Mouse (Mus musculus): ENCODE measurements around the gene Pdxdc1. TPM values are rescaled to one million over a fixed set of nuclear protein-coding genes. Genes with fewer than 3 reads are reported as not detected.
A peak's percentile ranks its signal among the peaks of the same experiment; 100 is the strongest.

Gene Pdxdc1
- polyA plus RNA-seq, 1 experiment from 2014 or later: 25.2 TPM

DNA sequence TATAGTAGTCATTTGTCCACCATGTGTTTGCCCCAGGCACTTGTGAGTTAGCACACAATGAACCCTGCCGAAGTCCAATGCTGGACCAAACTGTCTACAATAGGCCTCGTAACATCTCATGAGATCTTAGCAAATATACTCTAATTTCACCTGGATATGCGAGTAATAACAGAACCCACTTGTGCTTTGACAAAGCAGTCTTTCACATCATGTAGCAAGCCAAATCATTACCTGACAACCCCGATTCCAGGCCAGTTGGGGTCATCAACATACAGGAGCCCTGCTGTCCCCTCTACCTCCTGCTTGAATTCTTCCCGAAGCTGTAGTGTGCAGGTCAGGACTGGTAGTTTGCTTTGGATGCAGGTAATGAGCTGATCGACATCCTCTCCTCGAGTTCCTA, 62.9 kb downstream of the Pdxdc1 start:
- H3K4me1 ChIP-seq (ENCODE audit: control insufficient read depth, low read depth, low read length): no peaks in the 10 kb centered on the region
- no peaks in the 10 kb centered on the region for H3K27me3 ChIP-seq (ENCODE audit: control insufficient read depth, insufficient read depth, low read depth, low read length)
- peaks cover 18% of the 10 kb centered on the region for H3K36me3 ChIP-seq (ENCODE audit: control insufficient read depth, insufficient read depth)
- no peaks in the 10 kb centered on the region for H3K9me3 ChIP-seq (replicated peaks; ENCODE audit: control insufficient read depth, low read length)
- WGBS (ENCODE audit: insufficient replicate concordance): 73% methylated on average over 7 of the region's 7 CpGs
- no peak overlapping the region for H3K4me2 ChIP-seq (ENCODE audit: low read depth, low read length)
- no peak overlapping the region for H3K27ac ChIP-seq (ENCODE audit: low read length)
- no peak for ATAC-seq (ENCODE audit: low read depth)
- no peak overlapping the region for H3K9ac ChIP-seq (ENCODE audit: low read depth, low read length)
- H3K4me3 ChIP-seq (ENCODE audit: low read depth, low read length): no peak overlapping the region

DNA sequence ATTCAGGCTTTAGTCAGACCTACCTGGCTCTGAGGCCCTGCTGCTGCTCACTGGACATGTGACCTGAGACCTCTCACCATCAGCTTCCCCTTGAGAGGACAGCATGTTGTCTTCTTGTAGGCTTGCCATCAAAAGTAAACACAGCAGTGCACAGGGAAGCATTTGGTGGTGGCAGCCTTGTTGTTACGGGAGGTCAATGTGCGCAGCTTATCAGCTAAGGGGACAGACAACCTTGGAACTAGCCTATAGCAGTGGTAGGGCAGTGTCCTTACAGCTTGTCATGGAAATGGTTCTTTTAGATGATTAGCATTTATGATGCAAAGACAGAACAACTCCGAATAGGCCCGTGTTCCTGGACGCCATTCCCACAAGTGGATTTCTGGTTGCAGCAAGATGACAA, 68.5 kb downstream of the Pdxdc1 start:
- H3K4me3 ChIP-seq (ENCODE audit: low read depth, low read length): no peak overlapping the region
- no peak for ATAC-seq (ENCODE audit: low read depth)
- no peaks in the 10 kb centered on the region for H3K4me1 ChIP-seq (ENCODE audit: control insufficient read depth, low read depth, low read length)
- WGBS (ENCODE audit: insufficient replicate concordance): 76% methylated on average over 5 of the region's 5 CpGs
- no peak overlapping the region for H3K27ac ChIP-seq (ENCODE audit: low read length)
- peaks cover 37% of the 10 kb centered on the region for H3K36me3 ChIP-seq (ENCODE audit: control insufficient read depth, insufficient read depth)
- no peaks in the 10 kb centered on the region for H3K9me3 ChIP-seq (replicated peaks; ENCODE audit: control insufficient read depth, low read length)
- no peak overlapping the region for H3K9ac ChIP-seq (ENCODE audit: low read depth, low read length)
- no peak overlapping the region for H3K4me2 ChIP-seq (ENCODE audit: low read depth, low read length)
- H3K27me3 ChIP-seq (ENCODE audit: control insufficient read depth, insufficient read depth, low read depth, low read length): no peaks in the 10 kb centered on the region

DNA sequence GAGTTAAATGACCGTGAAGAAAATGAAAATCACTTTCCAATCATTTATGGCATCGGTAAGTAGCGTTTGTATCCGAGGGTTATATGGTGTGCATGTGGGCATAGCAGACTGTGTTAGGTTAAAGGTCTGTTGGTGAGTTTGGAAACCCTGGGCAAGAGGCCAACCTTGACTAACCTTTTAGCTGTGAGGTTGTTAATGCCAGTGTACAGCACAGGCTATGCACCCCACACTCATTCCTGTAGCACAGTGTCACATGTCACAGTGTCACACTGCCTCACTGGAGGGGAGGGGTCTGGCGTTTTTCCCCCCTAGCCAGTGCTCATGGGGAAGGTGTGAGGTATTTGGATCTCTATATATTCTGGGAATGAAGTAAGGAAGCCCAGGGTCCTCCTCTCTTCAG, 71.3 kb downstream of the Pdxdc1 start:
- WGBS (ENCODE audit: insufficient replicate concordance): 66% methylated on average over 5 of the region's 5 CpGs
- Histone ChIP-seq H3K4me1 (ENCODE audit: control insufficient read depth, low read depth, low read length) (no peaks in the 10 kb centered on the region), H3K9me3 (replicated peaks; ENCODE audit: control insufficient read depth, low read length) (no peaks in the 10 kb centered on the region), H3K27ac (ENCODE audit: low read length) (no peak overlapping the region), H3K4me3 (ENCODE audit: low read depth, low read length) (no peak overlapping the region), H3K4me2 (ENCODE audit: low read depth, low read length) (no peak overlapping the region), H3K27me3 (ENCODE audit: control insufficient read depth, insufficient read depth, low read depth, low read length) (no peaks in the 10 kb centered on the region), H3K36me3 (ENCODE audit: control insufficient read depth, insufficient read depth) (peaks cover 29% of the 10 kb centered on the region), H3K9ac (ENCODE audit: low read depth, low read length) (no peak overlapping the region)
- ATAC-seq (ENCODE audit: low read depth): peak; percentile 35

- WGBS (ENCODE audit: insufficient replicate concordance): 82% methylated on average over 10 of the region's 10 CpGs
- peaks cover 21% of the 10 kb centered on the region for H3K36me3 ChIP-seq (ENCODE audit: control insufficient read depth, insufficient read depth)
- H3K27ac ChIP-seq (ENCODE audit: low read length): no peak overlapping the region
- H3K4me2 ChIP-seq (ENCODE audit: low read depth, low read length): no peak overlapping the region
- H3K27me3 ChIP-seq (ENCODE audit: control insufficient read depth, insufficient read depth, low read depth, low read length): no peaks in the 10 kb centered on the region
- no peak for ATAC-seq (ENCODE audit: low read depth)
- no peak overlapping the region for H3K4me3 ChIP-seq (ENCODE audit: low read depth, low read length)
- H3K9ac ChIP-seq (ENCODE audit: low read depth, low read length): no peak overlapping the region
- H3K9me3 ChIP-seq (replicated peaks; ENCODE audit: control insufficient read depth, low read length): no peaks in the 10 kb centered on the region
- no peaks in the 10 kb centered on the region for H3K4me1 ChIP-seq (ENCODE audit: control insufficient read depth, low read depth, low read length)
These were observed 72.5 kb downstream of the Pdxdc1 start for GRCm38 (mm10) chr16:13830444-13830843.

DNA sequence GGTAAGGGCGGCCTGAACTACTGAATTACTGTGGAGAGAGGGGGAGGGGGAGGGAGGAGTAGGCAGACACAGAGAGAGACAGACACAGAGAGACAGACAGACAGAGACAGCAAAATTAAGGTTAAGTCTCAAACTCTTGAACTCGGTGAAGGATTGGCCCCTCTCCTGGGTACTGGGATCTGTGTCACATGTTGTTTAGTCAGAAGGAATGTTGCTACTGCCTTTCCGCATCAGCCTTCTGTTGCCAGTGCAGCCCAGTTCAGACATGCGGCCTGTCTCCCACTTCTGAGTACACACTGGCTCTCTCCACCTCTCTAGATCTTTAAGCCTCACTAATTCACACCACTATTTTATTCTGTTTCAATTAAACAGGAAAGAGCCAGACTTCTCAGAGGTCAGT, 76.4 kb downstream of the Pdxdc1 start:
- Histone ChIP-seq H3K9me3 (replicated peaks; ENCODE audit: control insufficient read depth, low read length) (no peaks in the 10 kb centered on the region), H3K4me3 (ENCODE audit: low read depth, low read length) (no peak overlapping the region), H3K27ac (ENCODE audit: low read length) (no peak overlapping the region), H3K27me3 (ENCODE audit: control insufficient read depth, insufficient read depth, low read depth, low read length) (no peaks in the 10 kb centered on the region), H3K36me3 (ENCODE audit: control insufficient read depth, insufficient read depth) (peaks cover 2% of the 10 kb centered on the region; the same call in 1 of the 2 replicates), H3K4me1 (ENCODE audit: control insufficient read depth, low read depth, low read length) (peaks cover 3% of the 10 kb centered on the region; the same call in 1 of the 2 replicates), H3K9ac (ENCODE audit: low read depth, low read length) (no peak overlapping the region), H3K4me2 (ENCODE audit: low read depth, low read length) (no peak overlapping the region)
- ATAC-seq (ENCODE audit: low read depth): no peak
- 75% methylated on average over 4 of the region's 4 CpGs for WGBS (ENCODE audit: insufficient replicate concordance)

GRCm38 (mm10) chr16:13825781-13826490, 77.0 kb downstream of the Pdxdc1 start:
- Histone ChIP-seq H3K36me3 (ENCODE audit: control insufficient read depth, insufficient read depth) (peaks cover 2% of the 10 kb centered on the region; the same call in 1 of the 2 replicates), H3K4me3 (ENCODE audit: low read depth, low read length) (no peak overlapping the region), H3K9ac (ENCODE audit: low read depth, low read length) (no peak overlapping the region), H3K4me2 (ENCODE audit: low read depth, low read length) (no peak overlapping the region), H3K27me3 (ENCODE audit: control insufficient read depth, insufficient read depth, low read depth, low read length) (no peaks in the 10 kb centered on the region), H3K9me3 (replicated peaks; ENCODE audit: control insufficient read depth, low read length) (no peaks in the 10 kb centered on the region), H3K4me1 (ENCODE audit: control insufficient read depth, low read depth, low read length) (peaks cover 3% of the 10 kb centered on the region; the same call in 1 of the 2 replicates), H3K27ac (ENCODE audit: low read length) (no peak overlapping the region)
- no peak for ATAC-seq (ENCODE audit: low read depth)
- WGBS (ENCODE audit: insufficient replicate concordance): 67% methylated on average over 7 of the region's 7 CpGs

DNA sequence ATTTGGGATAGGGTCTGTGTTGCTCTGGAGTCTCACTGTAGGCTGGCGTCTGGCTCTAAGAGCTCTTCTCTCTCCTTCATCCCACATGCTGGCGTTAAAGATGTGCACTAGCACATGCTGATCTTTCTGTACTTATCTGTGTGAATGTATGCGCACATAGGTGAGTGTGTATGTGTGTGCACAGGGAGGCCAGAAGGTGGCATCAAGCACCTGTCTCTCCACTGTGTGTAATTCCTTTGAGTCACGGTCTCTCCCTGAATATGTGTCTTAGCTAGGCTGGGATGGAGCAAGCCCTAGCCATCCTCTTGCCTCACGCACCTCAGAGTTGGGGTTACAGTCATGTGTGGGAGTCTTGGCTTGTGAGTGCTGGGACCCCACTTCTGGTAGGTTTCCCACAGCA, 82.2 kb downstream of the Pdxdc1 start:
- no peak for ATAC-seq (ENCODE audit: low read depth)
- Histone ChIP-seq H3K27ac (ENCODE audit: low read length) (no peak overlapping the region), H3K27me3 (ENCODE audit: control insufficient read depth, insufficient read depth, low read depth, low read length) (no peaks in the 10 kb centered on the region), H3K4me2 (ENCODE audit: low read depth, low read length) (no peak overlapping the region), H3K9ac (ENCODE audit: low read depth, low read length) (no peak overlapping the region), H3K9me3 (replicated peaks; ENCODE audit: control insufficient read depth, low read length) (no peaks in the 10 kb centered on the region), H3K36me3 (ENCODE audit: control insufficient read depth, insufficient read depth) (no peaks in the 10 kb centered on the region), H3K4me3 (ENCODE audit: low read depth, low read length) (no peak overlapping the region), H3K4me1 (ENCODE audit: control insufficient read depth, low read depth, low read length) (peaks cover 18% of the 10 kb centered on the region)
- 80% methylated on average over 5 of the region's 5 CpGs for WGBS (ENCODE audit: insufficient replicate concordance)

- H3K4me1 ChIP-seq (ENCODE audit: control insufficient read depth, low read depth, low read length): peaks cover 18% of the 10 kb centered on the region
- no peaks in the 10 kb centered on the region for H3K36me3 ChIP-seq (ENCODE audit: control insufficient read depth, insufficient read depth)
- H3K9ac ChIP-seq (ENCODE audit: low read depth, low read length): peak overlapping the region; percentile 78
- no peak for ATAC-seq (ENCODE audit: low read depth)
- peak overlapping the region; percentile 83 for H3K4me3 ChIP-seq (ENCODE audit: low read depth, low read length)
- H3K9me3 ChIP-seq (replicated peaks; ENCODE audit: control insufficient read depth, low read length): no peaks in the 10 kb centered on the region
- whole genome bisulfite sequencing (ENCODE audit: insufficient replicate concordance): 23% methylated on average over 12 of the region's 12 CpGs
- no peaks in the 10 kb centered on the region for H3K27me3 ChIP-seq (ENCODE audit: control insufficient read depth, insufficient read depth, low read depth, low read length)
- H3K27ac ChIP-seq (ENCODE audit: low read length): 0 out of 2 replicates have a peak overlapping the region, but pooled peaks have one; percentile 52
- H3K4me2 ChIP-seq (ENCODE audit: low read depth, low read length): peak overlapping the region; percentile 96
These were observed 83.0 kb downstream of the Pdxdc1 start for GRCm38 (mm10) chr16:13819806-13820500.

GRCm38 (mm10) chr16:13819394-13819743, 83.6 kb downstream of the Pdxdc1 start:
- Histone ChIP-seq H3K4me3 (ENCODE audit: low read depth, low read length) (peak overlapping the region; percentile 83), H3K4me2 (ENCODE audit: low read depth, low read length) (peak overlapping the region; percentile 96), H3K9me3 (replicated peaks; ENCODE audit: control insufficient read depth, low read length) (no peaks in the 10 kb centered on the region), H3K27me3 (ENCODE audit: control insufficient read depth, insufficient read depth, low read depth, low read length) (no peaks in the 10 kb centered on the region), H3K27ac (ENCODE audit: low read length) (peak overlapping the region; percentile 52; the same call in 1 of the 2 replicates), H3K4me1 (ENCODE audit: control insufficient read depth, low read depth, low read length) (peaks cover 18% of the 10 kb centered on the region), H3K36me3 (ENCODE audit: control insufficient read depth, insufficient read depth) (no peaks in the 10 kb centered on the region), H3K9ac (ENCODE audit: low read depth, low read length) (peak overlapping the region; percentile 78)
- WGBS (ENCODE audit: insufficient replicate concordance): under 1% methylated on average over 36 of the region's 36 CpGs
- peak; percentile 54 for ATAC-seq (ENCODE audit: low read depth)

Measured in liver, embryonic 16.5 days (tissue).